Mouse (Mus musculus) right cerebral cortex, adult 18-20 months (tissue): Measurements from ENCODE around the gene Med21.
A peak's percentile ranks its signal among the peaks of the same experiment; 100 is the strongest.

Source experiments
- DNase-seq: peaks from one replicate; pipeline ENCODE4 v3.0.0; 2022; ENCODE audit warnings: mixed read lengths

Med21 gene

GRCm38 (mm10) chr6:146642276-146643183 lies at the start of gene Med21, which contains the start of gene Tm7sf3:
Gene Med21 (plus strand): TSS chr6:146642547.
Gene Tm7sf3 (minus strand): TSS chr6:146642824.
- peak; percentile 99 for DNase-seq

- no peak for DNase-seq
These were observed 39.7 kb upstream of the Med21 start for GRCm38 (mm10) chr6:146602601-146603000.

GRCm38 (mm10) chr6:146603651-146604050 lies 38.7 kb upstream of the Med21 start:
- DNase-seq = no peak

GRCm38 (mm10) chr6:146611385-146611784 lies 31.0 kb upstream of the Med21 start:
- no peak for DNase-seq

GRCm38 (mm10) chr6:146611897-146612296 lies 30.4 kb upstream of the Med21 start:
- no peak for DNase-seq

GRCm38 (mm10) chr6:146612736-146613135 lies 29.6 kb upstream of the Med21 start:
- no peak for DNase-seq

GRCm38 (mm10) chr6:146613907-146614306 lies 28.4 kb upstream of the Med21 start:
- DNase-seq = no peak

- DNase-seq = no peak
These were observed 27.8 kb upstream of the Med21 start for GRCm38 (mm10) chr6:146614541-146614940.

GRCm38 (mm10) chr6:146615891-146616290 lies 26.5 kb upstream of the Med21 start:
- no peak for DNase-seq

- no peak for DNase-seq
These were observed 25.7 kb upstream of the Med21 start for GRCm38 (mm10) chr6:146616670-146617069.

- DNase-seq = no peak
These were observed 14.2 kb upstream of the Med21 start for GRCm38 (mm10) chr6:146628123-146628522.

- no peak for DNase-seq
These were observed 12.3 kb upstream of the Med21 start for GRCm38 (mm10) chr6:146629781-146630756.

- DNase-seq = no peak
These were observed 11.4 kb upstream of the Med21 start for GRCm38 (mm10) chr6:146630961-146631360.

- no peak for DNase-seq
These were observed 10.5 kb upstream of the Med21 start for GRCm38 (mm10) chr6:146631847-146632246.

GRCm38 (mm10) chr6:146632403-146632802 lies 9.9 kb upstream of the Med21 start:
- no peak for DNase-seq

- DNase-seq = no peak
These were observed 9.2 kb upstream of the Med21 start for GRCm38 (mm10) chr6:146633097-146633496.

- peak; percentile 49 for DNase-seq
These were observed 8.7 kb upstream of the Med21 start for GRCm38 (mm10) chr6:146633629-146634014.

- DNase-seq = peak; percentile 77
These were observed 8.2 kb upstream of the Med21 start for GRCm38 (mm10) chr6:146634015-146634722.

GRCm38 (mm10) chr6:146634759-146635606 lies 7.4 kb upstream of the Med21 start:
- DNase-seq = no peak

- no peak for DNase-seq
These were observed 5.9 kb upstream of the Med21 start for GRCm38 (mm10) chr6:146636482-146636881.
